Mouse (Mus musculus) layer of hippocampus, adult 18-20 months (tissue): Measurements from ENCODE around the gene Xpot. TPM values are rescaled to one million over a fixed set of nuclear protein-coding genes. Genes with fewer than 3 reads are reported as not detected.

Experiments used
- DNase-seq, 2 experiments: peaks; one replicate each; pipeline ENCODE4 v3.0.0; 2022; ENCODE audit warnings: low spot score in 2 of 2
- long read RNA-seq: library from polyadenylated mRNA; stranded (forward); transcript quantifications from one replicate; pipeline ENCODE4 v2.0.0, GENCODE M21; 2021
- total RNA-seq, 2 experiments: library from RNA; stranded (reverse); gene quantifications; 2 replicates each; pipeline ENCODE4 v1.2.3; 2021

Xpot gene
- total RNA-seq = 10 to 100 TPM; 71.1 to 72.8 TPM
- long read RNA-seq, full-length matches to known transcripts = 8 of 65 reads
- long read RNA-seq, partial matches to known transcripts = 6 of 65 reads
- long read RNA-seq, other reads (novel, unspliced or antisense) = 51 of 65 reads

- peak; percentile 98 to 99 for DNase-seq
These were observed at the start of gene Xpot for GRCm38 (mm10) chr10:121626186-121626882. TSS of gene Xpot (minus strand) at chr10:121626332.

GRCm38 (mm10) chr10:121669103-121669502 lies 43.0 kb upstream of the Xpot start:
- no peak for DNase-seq

GRCm38 (mm10) chr10:121665631-121666145 lies 39.6 kb upstream of the Xpot start:
- DNase-seq = no peak

- DNase-seq = no peak
These were observed 37.5 kb upstream of the Xpot start for GRCm38 (mm10) chr10:121663599-121663998.

GRCm38 (mm10) chr10:121662711-121663110 lies 36.6 kb upstream of the Xpot start:
- no peak for DNase-seq

GRCm38 (mm10) chr10:121655907-121656306 lies 29.8 kb upstream of the Xpot start:
- peak; percentile 16 to 67 for DNase-seq

GRCm38 (mm10) chr10:121653079-121653478 lies 26.9 kb upstream of the Xpot start:
- DNase-seq = no peak

- no peak for DNase-seq
These were observed 20.2 kb upstream of the Xpot start for GRCm38 (mm10) chr10:121646294-121646693.

- no peak for DNase-seq
These were observed 16.2 kb upstream of the Xpot start for GRCm38 (mm10) chr10:121642054-121642947.

- DNase-seq = no peak
These were observed 15.3 kb upstream of the Xpot start, which contains the start of gene D930020B18Rik for GRCm38 (mm10) chr10:121641272-121642053. TSS of gene D930020B18Rik (plus strand) at chr10:121641588.

GRCm38 (mm10) chr10:121640944-121641271 lies 14.8 kb upstream of the Xpot start:
- DNase-seq = peak in 1 of 2 experiments; percentile 19

GRCm38 (mm10) chr10:121640150-121640930 lies 14.2 kb upstream of the Xpot start:
- DNase-seq = peak in 1 of 2 experiments; percentile 50

GRCm38 (mm10) chr10:121639573-121639972 lies 13.4 kb upstream of the Xpot start:
- DNase-seq = no peak

GRCm38 (mm10) chr10:121636276-121636675 lies 10.1 kb upstream of the Xpot start:
- no peak for DNase-seq

GRCm38 (mm10) chr10:121634159-121634558 lies 8.0 kb upstream of the Xpot start:
- no peak for DNase-seq

- no peak for DNase-seq
These were observed 2.5 kb upstream of the Xpot start for GRCm38 (mm10) chr10:121628561-121629040.

GRCm38 (mm10) chr10:121627216-121627852 lies 1.2 kb upstream of the Xpot start:
- no peak for DNase-seq

GRCm38 (mm10) chr10:121625407-121626185 lies 536 bp downstream of the Xpot start:
- no peak for DNase-seq

- no peak for DNase-seq
These were observed 1.1 kb downstream of the Xpot start for GRCm38 (mm10) chr10:121625006-121625405.
